Mouse (Mus musculus): Measurements from ENCODE around the gene Rims4. TPM values are rescaled to one million over a fixed set of nuclear protein-coding genes. Genes with fewer than 3 reads are reported as not detected.

Rims4 gene
- polyA plus RNA-seq, 2 experiments = 0.12 to 0.19 TPM

DNA sequence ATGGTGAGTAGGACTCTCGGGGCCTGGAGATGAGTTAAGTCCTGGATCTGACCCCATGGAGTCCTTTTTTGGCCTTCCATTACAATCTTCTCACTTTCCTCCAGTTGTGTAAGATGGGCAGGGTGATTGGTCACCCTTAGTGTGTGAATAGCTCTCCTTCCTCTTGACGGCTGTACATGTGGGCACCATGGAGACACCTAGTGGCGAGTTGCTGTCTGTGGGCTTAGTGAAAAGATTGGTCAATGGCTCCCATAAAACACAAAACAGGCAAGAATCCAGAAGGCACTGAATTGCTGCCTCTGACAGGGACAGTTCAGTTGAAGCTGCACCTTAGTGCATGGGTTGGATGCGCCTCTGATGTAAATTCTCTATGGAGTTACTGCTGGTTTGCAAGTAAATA is 33.3 kb upstream of the Rims4 start:
- DNase-seq (ENCODE audit: low spot score) (peak; percentile 61), ATAC-seq (ENCODE audit: low FRiP score, low read depth) (no peak)
- no peak overlapping the region for H3K27ac ChIP-seq (replicated peaks; ENCODE audit: low read depth, low read length)
- H3K4me1 ChIP-seq (ENCODE audit: control insufficient read depth, insufficient read depth, low read length) = no peaks in the 10 kb centered on the region
- H3K36me3 ChIP-seq (ENCODE audit: control insufficient read depth, insufficient read depth, low read length) = no peaks in the 10 kb centered on the region
- TF ChIP-seq POLR2A (IDR thresholded peaks at IDR 0.05; ENCODE audit: borderline replicate concordance, extremely low read depth, insufficient read depth, insufficient read length) = no peak
- H3K27me3 ChIP-seq (ENCODE audit: control insufficient read depth, insufficient read depth, low read length) = no peaks in the 10 kb centered on the region
- no peak overlapping the region for H3K9ac ChIP-seq (ENCODE audit: low read depth, low read length, severe bottlenecking)
- 28% methylated on average over 4 of the region's 4 CpGs for WGBS
- H3K4me3 ChIP-seq (replicated peaks; ENCODE audit: low read length) = no peak overlapping the region
- H3K4me2 ChIP-seq (replicated peaks; ENCODE audit: low read depth, low read length, severe bottlenecking) = no peak overlapping the region
- H3K9me3 ChIP-seq (ENCODE audit: control insufficient read depth, low read length) = no peaks in the 10 kb centered on the region

DNA sequence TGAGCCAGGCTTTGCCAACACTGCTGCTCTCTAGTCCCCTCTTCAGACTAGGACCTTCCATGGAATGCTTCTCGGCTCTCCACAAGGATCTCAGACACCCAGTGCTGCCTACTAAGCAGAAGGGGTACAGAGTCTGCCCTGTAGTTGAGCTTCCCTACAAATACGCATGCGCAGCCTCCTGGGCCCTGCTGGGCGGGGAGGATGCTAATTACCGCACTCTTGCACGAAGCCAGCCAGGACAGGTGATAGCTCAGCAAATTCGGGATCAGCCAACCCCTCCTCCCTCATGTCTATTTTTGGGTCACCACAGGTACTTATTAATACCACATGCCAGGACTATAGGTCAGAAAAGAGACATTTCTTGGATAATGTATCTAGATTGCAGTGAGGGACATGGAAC is 29.5 kb upstream of the Rims4 start:
- no peaks in the 10 kb centered on the region for H3K9me3 ChIP-seq (ENCODE audit: control insufficient read depth, low read length)
- H3K4me2 ChIP-seq (replicated peaks; ENCODE audit: low read depth, low read length, severe bottlenecking) = no peak overlapping the region
- H3K9ac ChIP-seq (ENCODE audit: low read depth, low read length, severe bottlenecking) = no peak overlapping the region
- H3K4me1 ChIP-seq (ENCODE audit: control insufficient read depth, insufficient read depth, low read length) = no peaks in the 10 kb centered on the region
- H3K4me3 ChIP-seq (replicated peaks; ENCODE audit: low read length) = no peak overlapping the region
- H3K27me3 ChIP-seq (ENCODE audit: control insufficient read depth, insufficient read depth, low read length) = no peaks in the 10 kb centered on the region
- DNase-seq (ENCODE audit: low spot score) = no peak
- 54% methylated on average over 7 of the region's 7 CpGs for WGBS
- ATAC-seq (ENCODE audit: low FRiP score, low read depth) = no peak
- no peak for TF ChIP-seq POLR2A (IDR thresholded peaks at IDR 0.05; ENCODE audit: borderline replicate concordance, extremely low read depth, insufficient read depth, insufficient read length)
- H3K36me3 ChIP-seq (ENCODE audit: control insufficient read depth, insufficient read depth, low read length) = no peaks in the 10 kb centered on the region
- no peak overlapping the region for H3K27ac ChIP-seq (replicated peaks; ENCODE audit: low read depth, low read length)

DNA sequence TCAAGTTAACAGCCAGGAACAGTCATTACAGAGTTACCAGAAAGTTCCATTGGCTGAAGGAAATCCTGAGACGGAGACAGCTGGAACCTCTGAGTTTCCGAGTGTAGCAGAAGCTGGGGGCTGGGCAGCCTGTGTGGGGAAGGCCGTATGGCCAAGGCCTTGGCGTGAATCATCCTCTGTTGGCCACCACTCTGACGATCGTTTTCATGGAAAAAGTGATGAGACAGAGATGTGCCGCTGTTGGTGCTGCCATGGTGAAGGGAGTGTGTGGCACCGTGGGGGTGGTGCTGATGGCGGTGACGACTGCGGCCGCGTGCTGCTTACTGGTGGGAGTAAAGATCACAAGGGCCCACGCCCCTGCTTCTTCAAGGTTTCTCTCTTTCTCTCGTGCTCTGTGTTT is 27.7 kb upstream of the Rims4 start:
- Histone ChIP-seq H3K36me3 (ENCODE audit: control insufficient read depth, insufficient read depth, low read length) (no peaks in the 10 kb centered on the region), H3K27ac (replicated peaks; ENCODE audit: low read depth, low read length) (no peak overlapping the region), H3K4me3 (replicated peaks; ENCODE audit: low read length) (no peak overlapping the region), H3K27me3 (ENCODE audit: control insufficient read depth, insufficient read depth, low read length) (no peaks in the 10 kb centered on the region), H3K4me2 (replicated peaks; ENCODE audit: low read depth, low read length, severe bottlenecking) (no peak overlapping the region), H3K9me3 (ENCODE audit: control insufficient read depth, low read length) (no peaks in the 10 kb centered on the region), H3K9ac (ENCODE audit: low read depth, low read length, severe bottlenecking) (no peak overlapping the region), H3K4me1 (ENCODE audit: control insufficient read depth, insufficient read depth, low read length) (no peaks in the 10 kb centered on the region)
- no peak for TF ChIP-seq POLR2A (IDR thresholded peaks at IDR 0.05; ENCODE audit: borderline replicate concordance, extremely low read depth, insufficient read depth, insufficient read length)
- 80% methylated on average over 15 of the region's 15 CpGs for WGBS
- ATAC-seq (ENCODE audit: low FRiP score, low read depth) (no peak), DNase-seq (ENCODE audit: low spot score) (no peak)

DNA sequence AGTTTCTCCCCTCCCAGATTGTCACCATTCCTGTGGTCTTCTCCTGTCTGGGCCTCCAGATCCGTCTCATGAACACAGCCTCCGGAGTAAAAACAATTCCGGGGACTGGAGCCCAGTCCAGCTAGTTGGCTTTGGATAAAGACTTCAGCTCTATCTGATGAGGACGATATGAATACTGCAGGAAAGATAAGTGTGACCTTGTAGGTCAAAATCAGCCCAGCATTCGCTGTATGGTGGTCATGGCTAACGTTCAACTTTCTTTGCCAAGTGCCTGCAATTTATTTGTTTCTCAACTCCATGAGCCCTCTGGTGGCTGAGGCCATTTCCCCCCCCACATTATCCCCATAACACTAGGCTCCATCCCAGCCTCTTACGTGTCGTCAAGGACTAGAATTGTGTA is 26.0 kb upstream of the Rims4 start:
- no peaks in the 10 kb centered on the region for H3K9me3 ChIP-seq (ENCODE audit: control insufficient read depth, low read length)
- H3K4me1 ChIP-seq (ENCODE audit: control insufficient read depth, insufficient read depth, low read length) = no peaks in the 10 kb centered on the region
- H3K4me2 ChIP-seq (replicated peaks; ENCODE audit: low read depth, low read length, severe bottlenecking) = no peak overlapping the region
- no peak overlapping the region for H3K27ac ChIP-seq (replicated peaks; ENCODE audit: low read depth, low read length)
- ATAC-seq (ENCODE audit: low FRiP score, low read depth) (no peak), DNase-seq (ENCODE audit: low spot score) (no peak)
- WGBS = 86% methylated on average over 8 of the region's 8 CpGs
- H3K27me3 ChIP-seq (ENCODE audit: control insufficient read depth, insufficient read depth, low read length) = no peaks in the 10 kb centered on the region
- no peak overlapping the region for H3K4me3 ChIP-seq (replicated peaks; ENCODE audit: low read length)
- no peak overlapping the region for H3K9ac ChIP-seq (ENCODE audit: low read depth, low read length, severe bottlenecking)
- no peaks in the 10 kb centered on the region for H3K36me3 ChIP-seq (ENCODE audit: control insufficient read depth, insufficient read depth, low read length)
- TF ChIP-seq POLR2A (IDR thresholded peaks at IDR 0.05; ENCODE audit: borderline replicate concordance, extremely low read depth, insufficient read depth, insufficient read length) = no peak

DNA sequence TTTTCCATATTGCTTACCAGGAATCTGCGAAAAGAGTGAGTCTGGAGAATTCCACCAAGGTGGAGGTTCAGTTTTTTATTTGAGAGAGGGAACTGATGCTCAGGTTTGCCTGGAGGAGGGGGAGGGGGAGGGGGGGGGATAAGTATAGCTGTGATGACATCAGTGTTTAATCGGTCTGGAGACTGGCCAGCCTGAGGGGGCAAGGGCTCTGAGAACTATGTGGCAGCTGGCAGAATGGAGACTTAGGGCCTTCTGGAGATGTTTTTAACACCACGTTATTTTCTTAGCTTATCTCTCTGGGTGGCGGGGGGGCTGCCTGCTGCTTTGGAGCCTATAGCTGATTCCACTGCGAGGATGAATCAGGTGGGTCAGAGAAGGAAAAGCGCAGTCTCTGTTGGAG is 24.6 kb upstream of the Rims4 start:
- ATAC-seq (ENCODE audit: low FRiP score, low read depth) (no peak), DNase-seq (ENCODE audit: low spot score) (no peak)
- no peak for TF ChIP-seq POLR2A (IDR thresholded peaks at IDR 0.05; ENCODE audit: borderline replicate concordance, extremely low read depth, insufficient read depth, insufficient read length)
- H3K27ac ChIP-seq (replicated peaks; ENCODE audit: low read depth, low read length) = no peak overlapping the region
- H3K4me3 ChIP-seq (replicated peaks; ENCODE audit: low read length) = no peak overlapping the region
- no peaks in the 10 kb centered on the region for H3K4me1 ChIP-seq (ENCODE audit: control insufficient read depth, insufficient read depth, low read length)
- no peak overlapping the region for H3K4me2 ChIP-seq (replicated peaks; ENCODE audit: low read depth, low read length, severe bottlenecking)
- 76% methylated on average over 6 of the region's 6 CpGs for WGBS
- no peaks in the 10 kb centered on the region for H3K36me3 ChIP-seq (ENCODE audit: control insufficient read depth, insufficient read depth, low read length)
- H3K9me3 ChIP-seq (ENCODE audit: control insufficient read depth, low read length) = no peaks in the 10 kb centered on the region
- no peaks in the 10 kb centered on the region for H3K27me3 ChIP-seq (ENCODE audit: control insufficient read depth, insufficient read depth, low read length)
- H3K9ac ChIP-seq (ENCODE audit: low read depth, low read length, severe bottlenecking) = no peak overlapping the region

DNA sequence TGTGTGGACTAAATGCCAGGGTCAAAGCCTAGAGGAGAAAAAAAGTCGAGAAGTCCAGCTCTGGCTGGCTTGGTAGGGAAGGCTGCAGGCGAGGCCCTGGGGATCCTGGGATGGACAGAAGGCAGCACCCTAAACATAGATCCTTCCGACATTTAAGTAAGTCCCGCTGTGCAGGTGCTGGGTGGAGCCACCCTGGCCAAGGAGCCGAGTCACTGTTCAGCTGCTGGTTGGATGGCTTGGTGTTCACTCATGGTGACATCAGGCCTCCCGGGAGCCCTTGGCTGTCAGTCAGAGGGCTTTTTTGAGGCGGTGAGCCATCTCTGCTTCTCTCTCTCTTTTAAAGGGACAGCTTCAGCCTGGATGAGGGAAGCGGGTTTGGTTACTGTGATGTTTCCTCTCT is 21.0 kb upstream of the Rims4 start:
- Histone ChIP-seq H3K4me2 (replicated peaks; ENCODE audit: low read depth, low read length, severe bottlenecking) (no peak overlapping the region), H3K9ac (ENCODE audit: low read depth, low read length, severe bottlenecking) (no peak overlapping the region), H3K36me3 (ENCODE audit: control insufficient read depth, insufficient read depth, low read length) (no peaks in the 10 kb centered on the region), H3K27ac (replicated peaks; ENCODE audit: low read depth, low read length) (no peak overlapping the region), H3K4me3 (replicated peaks; ENCODE audit: low read length) (no peak overlapping the region), H3K4me1 (ENCODE audit: control insufficient read depth, insufficient read depth, low read length) (no peaks in the 10 kb centered on the region), H3K27me3 (ENCODE audit: control insufficient read depth, insufficient read depth, low read length) (no peaks in the 10 kb centered on the region), H3K9me3 (ENCODE audit: control insufficient read depth, low read length) (no peaks in the 10 kb centered on the region)
- 42% methylated on average over 8 of the region's 8 CpGs for WGBS
- TF ChIP-seq POLR2A (IDR thresholded peaks at IDR 0.05; ENCODE audit: borderline replicate concordance, extremely low read depth, insufficient read depth, insufficient read length) = no peak
- no peak for ATAC-seq (ENCODE audit: low FRiP score, low read depth)
- no peak for DNase-seq (ENCODE audit: low spot score)
